24 mouse cellular contexts compared by ENCODE assay signal in genomic region chr11:18913251-18913650, GRCm38 (mm10).
DNase-seq lines count a peak whose midpoint lies in the region; ATAC-seq lines count a peak whose summit lies in the region.
"Had no signal": no experiment of that assay in that cellular context is flagged by ENCODE, and none has a peak within 500 bp of the region (broad histone marks: within the 10 kb centered on the region; RNA-seq: fewer than 3 reads in every experiment).

No protein-coding gene starts in this region.

- H3K9ac ChIP-seq in hindbrain, embryonic 11.5 days (ENCODE audit: low read depth, low read length) = no peak overlapping the region
- H3K9ac ChIP-seq in hindbrain, embryonic 16.5 days (ENCODE audit: low read depth, low read length) = no peak overlapping the region
- no peak overlapping the region for H3K9ac ChIP-seq in neural tube, embryonic 11.5 days (ENCODE audit: low read length)
- H3K9ac ChIP-seq in neural tube, embryonic 13.5 days = no peak overlapping the region
- H3K9ac ChIP-seq: embryonic facial prominence, embryonic 13.5 days; limb, embryonic 13.5 days; liver, embryonic 13.5 days; lung, embryonic 14.5 days had no signal

- H3K4me2 ChIP-seq in hindbrain, embryonic 11.5 days (replicated peaks; ENCODE audit: low read depth, low read length) = no peak overlapping the region
- H3K4me2 ChIP-seq in hindbrain, embryonic 16.5 days (ENCODE audit: low read length) = no peak overlapping the region
- no peak overlapping the region for H3K4me2 ChIP-seq in neural tube, embryonic 11.5 days (ENCODE audit: low read depth)
- H3K4me2 ChIP-seq in neural tube, embryonic 13.5 days = no peak overlapping the region
- H3K4me2 ChIP-seq: embryonic facial prominence, embryonic 13.5 days; limb, embryonic 13.5 days; liver, embryonic 13.5 days; lung, embryonic 14.5 days had no signal

- H3K9me3 ChIP-seq in hindbrain, embryonic 11.5 days (ENCODE audit: control insufficient read depth, low read length) = no peaks in the 10 kb centered on the region
- H3K9me3 ChIP-seq in hindbrain, embryonic 16.5 days (ENCODE audit: control insufficient read depth, low read length) = no peaks in the 10 kb centered on the region
- no peaks in the 10 kb centered on the region for H3K9me3 ChIP-seq in neural tube, embryonic 11.5 days (ENCODE audit: control insufficient read depth, low read length)
- H3K9me3 ChIP-seq in neural tube, embryonic 13.5 days = no peaks in the 10 kb centered on the region
- H3K9me3 ChIP-seq: embryonic facial prominence, embryonic 13.5 days; G1E; limb, embryonic 13.5 days; liver, embryonic 13.5 days had no signal

- DNase-seq in embryo, embryonic 10.5 days (ENCODE audit: low spot score) = peak; percentile 43
- DNase-seq in embryo, embryonic 9.5 days (ENCODE audit: extremely low spot score) = no peak
- peak; percentile 33 for DNase-seq in hindbrain, embryonic 11.5 days (ENCODE audit: low spot score)
- no peak for DNase-seq in neural tube, embryonic 11.5 days (ENCODE audit: low spot score)
- DNase-seq in neural tube, embryonic 10.5 days (ENCODE audit: extremely low spot score, low spot score) = no peak
- DNase-seq in cerebellum, adult 9-11 months = no peak
- DNase-seq: adrenal gland, postnatal 36 days; cerebellum, adult 18-20 months; gastrocnemius, postnatal 25 days; heart, adult 2 months; kidney, adult 18-20 months; layer of hippocampus, postnatal 36 days; liver, embryonic 13.5 days; lung, postnatal 36 days; spleen, adult 18-20 months; thymus, adult 18-20 months had no signal

- H3K36me3 ChIP-seq in hindbrain, embryonic 11.5 days (ENCODE audit: control insufficient read depth, insufficient read depth, low read length) = no peaks in the 10 kb centered on the region
- H3K36me3 ChIP-seq in hindbrain, embryonic 16.5 days (ENCODE audit: control insufficient read depth, insufficient read depth, low read length) = no peaks in the 10 kb centered on the region
- no peaks in the 10 kb centered on the region for H3K36me3 ChIP-seq in neural tube, embryonic 11.5 days (ENCODE audit: control insufficient read depth, insufficient read depth, low read length)
- H3K36me3 ChIP-seq in neural tube, embryonic 13.5 days = no peaks in the 10 kb centered on the region
- H3K36me3 ChIP-seq: embryonic facial prominence, embryonic 13.5 days; G1E; limb, embryonic 13.5 days; liver, embryonic 13.5 days had no signal

- H3K27me3 ChIP-seq in hindbrain, embryonic 11.5 days (ENCODE audit: control insufficient read depth, insufficient read depth, low read length) = no peaks in the 10 kb centered on the region
- no peaks in the 10 kb centered on the region for H3K27me3 ChIP-seq in hindbrain, embryonic 16.5 days (replicated peaks; ENCODE audit: control insufficient read depth, insufficient read depth, low read length)
- no peaks in the 10 kb centered on the region for H3K27me3 ChIP-seq in neural tube, embryonic 11.5 days (ENCODE audit: control insufficient read depth, insufficient read depth, low read length)
- H3K27me3 ChIP-seq in neural tube, embryonic 13.5 days = no peaks in the 10 kb centered on the region
- H3K27me3 ChIP-seq: liver, embryonic 13.5 days had no signal

- 52% methylated on average over 1 of the region's 1 CpGs for WGBS in hindbrain, embryonic 11.5 days
- 38% methylated on average over 1 of the region's 1 CpGs for WGBS in hindbrain, embryonic 16.5 days
- WGBS in neural tube, embryonic 11.5 days = 51% methylated on average over 1 of the region's 1 CpGs
- 49% methylated on average over 1 of the region's 1 CpGs for WGBS in neural tube, embryonic 13.5 days

- ATAC-seq in hindbrain, embryonic 11.5 days (ENCODE audit: low FRiP score) = no peak
- no peak for ATAC-seq in hindbrain, embryonic 16.5 days
- ATAC-seq in neural tube, embryonic 11.5 days (ENCODE audit: insufficient read depth, low FRiP score, low TSS enrichment) = no peak
- no peak for ATAC-seq in neural tube, embryonic 13.5 days (ENCODE audit: low read depth)
- ATAC-seq: CD4-positive, CD25-positive, alpha-beta regulatory T cell, adult 4 months had no signal

- H3K4me1 ChIP-seq in hindbrain, embryonic 11.5 days (replicated peaks; ENCODE audit: control insufficient read depth, insufficient read depth, low read length) = peaks cover 9% of the 10 kb centered on the region; the same call in 1 of the 2 replicates
- peaks cover 32% of the 10 kb centered on the region for H3K4me1 ChIP-seq in hindbrain, embryonic 16.5 days (ENCODE audit: control insufficient read depth, insufficient read depth, low read depth, low read length)
- peaks cover 42% of the 10 kb centered on the region for H3K4me1 ChIP-seq in neural tube, embryonic 11.5 days (ENCODE audit: control insufficient read depth, insufficient read depth, low read length)
- H3K4me1 ChIP-seq in neural tube, embryonic 13.5 days (replicated peaks) = peaks cover 71% of the 10 kb centered on the region
- H3K4me1 ChIP-seq: liver, embryonic 13.5 days had no signal

- H3K27ac ChIP-seq in hindbrain, embryonic 11.5 days (ENCODE audit: low read depth, low read length) = no peak overlapping the region
- no peak overlapping the region for H3K27ac ChIP-seq in hindbrain, embryonic 16.5 days (ENCODE audit: low read depth, low read length)
- H3K27ac ChIP-seq in neural tube, embryonic 11.5 days (ENCODE audit: low read depth, low read length) = 0 out of 2 replicates have a peak overlapping the region, but pooled peaks have one; percentile 53
- H3K27ac ChIP-seq in neural tube, embryonic 13.5 days (replicated peaks) = 0 out of 2 replicates have a peak overlapping the region, but pooled peaks have one; percentile 1
- H3K27ac ChIP-seq: embryonic facial prominence, embryonic 13.5 days; heart, adult 2 months; kidney, postnatal 0 days; limb, embryonic 13.5 days; liver, embryonic 13.5 days had no signal

- H3K4me3 ChIP-seq in hindbrain, embryonic 11.5 days (ENCODE audit: low read depth, low read length) = no peak overlapping the region
- no peak overlapping the region for H3K4me3 ChIP-seq in hindbrain, embryonic 16.5 days (ENCODE audit: low read length)
- H3K4me3 ChIP-seq in neural tube, embryonic 11.5 days (ENCODE audit: low read depth, low read length) = no peak overlapping the region
- no peak overlapping the region for H3K4me3 ChIP-seq in neural tube, embryonic 13.5 days
- H3K4me3 ChIP-seq: embryonic facial prominence, embryonic 13.5 days; heart, adult 2 months; limb, embryonic 13.5 days; liver, embryonic 13.5 days had no signal

Comparison
In these comparisons a context has a peak if more than half of its experiments do, and no peak if none do; other contexts are left out.
1. DNase-seq: peak in embryo, embryonic 10.5 days (single experiment) and hindbrain, embryonic 11.5 days (single experiment); none in embryo, embryonic 9.5 days (single experiment), neural tube, embryonic 11.5 days (single experiment), neural tube, embryonic 10.5 days (single experiment) and cerebellum, adult 9-11 months (single experiment).
2. H3K27ac ChIP-seq: peak in neural tube, embryonic 11.5 days (single experiment) and neural tube, embryonic 13.5 days (single experiment); none in hindbrain, embryonic 11.5 days (single experiment) and hindbrain, embryonic 16.5 days (single experiment).